Mouse (Mus musculus) inflammation-experienced regulatory T-cells, adult 6 months (primary cell): Measurements from ENCODE around the gene Fam189b. TPM values are rescaled to one million over a fixed set of nuclear protein-coding genes. Genes with fewer than 3 reads are reported as not detected.

Experiments used
- ATAC-seq: one replicate; pipeline ENCODE4 v1.8.0; 2017
- polyA plus RNA-seq, 3 experiments: library from polyadenylated mRNA; unstranded; fragments of 100-300 nt; shearing (Covaris generic); gene quantifications; one replicate each; pipeline ENCODE4 v1.2.1; 2017

Fam189b gene
- polyA plus RNA-seq, 3 experiments from 2014 or later: 132 to 223 (median 213) TPM

- ATAC-seq: peak; percentile 64
Observed at GRCm38 (mm10) chr3:89231345-89231744, 48.4 kb downstream of the Fam189b start.

- ATAC-seq: no peak
Observed at GRCm38 (mm10) chr3:89231772-89232275, 48.9 kb downstream of the Fam189b start.

- ATAC-seq: no peak
Observed at GRCm38 (mm10) chr3:89232614-89233013, 49.7 kb downstream of the Fam189b start.

GRCm38 (mm10) chr3:89233562-89234110 lies 50.7 kb downstream of the Fam189b start:
- ATAC-seq: no peak

- ATAC-seq: no peak
Observed at GRCm38 (mm10) chr3:89236516-89236915, 53.6 kb downstream of the Fam189b start.

- no peak for ATAC-seq
Observed at GRCm38 (mm10) chr3:89237682-89238081, 54.7 kb downstream of the Fam189b start.

- no peak for ATAC-seq
Observed at GRCm38 (mm10) chr3:89238494-89238893, 55.6 kb downstream of the Fam189b start.

Other genes starting within 250 kb of the Fam189b start
- 10 to 100 TPM; 22.7 to 59.3 (median 41.7) TPM for gene Ash1l, start 232.5 kb upstream of the Fam189b start, polyA plus RNA-seq
- 100 to 1,000 TPM; 104 to 154 (median 141) TPM for gene Dap3, start 232.0 kb upstream of the Fam189b start, polyA plus RNA-seq
- 10 to 100 TPM; 57.4 to 78.0 (median 68.9) TPM for gene Rusc1, start 89.8 kb upstream of the Fam189b start, polyA plus RNA-seq
- not detected for gene Gm43738, start 82.0 kb upstream of the Fam189b start, polyA plus RNA-seq
- gene Fdps, start 81.2 kb upstream of the Fam189b start, polyA plus RNA-seq: 10 to 100 TPM; 46.3 to 92.3 (median 78.1) TPM
- not detected for gene Pklr, start 47.0 kb upstream of the Fam189b start, polyA plus RNA-seq
- gene Hcn3, start 22.9 kb upstream of the Fam189b start, polyA plus RNA-seq: 1 to 10 TPM in 2 of 3 experiments, not detected in 1; 1.3 TPM
- 10 to 100 TPM; 12.5 to 29.0 (median 24.7) TPM for gene Clk2, start 18.3 kb upstream of the Fam189b start, polyA plus RNA-seq
- gene Scamp3, start 5.7 kb upstream of the Fam189b start, polyA plus RNA-seq: 100 to 1,000 TPM; 168 to 216 (median 185) TPM
- 10 to 100 TPM; 63.7 to 86.1 (median 85.1) TPM for gene Gba, start 19.8 kb downstream of the Fam189b start, polyA plus RNA-seq
- gene Thbs3, start 32.0 kb downstream of the Fam189b start, polyA plus RNA-seq: 1 to 10 TPM in 2 of 3 experiments, under 1 TPM in 1; 0.48 to 3.3 (median 2.7) TPM
- 100 to 1,000 TPM in 1 of 3 experiments, 10 to 100 TPM in 2; 77.7 to 112 (median 94.3) TPM for gene Mtx1, start 43.9 kb downstream of the Fam189b start, polyA plus RNA-seq
- gene Muc1, start 45.9 kb downstream of the Fam189b start, polyA plus RNA-seq: 1 to 10 TPM; 1.6 to 2.5 (median 1.8) TPM
- 100 to 1,000 TPM; 271 to 458 (median 303) TPM for gene Krtcap2, start 62.8 kb downstream of the Fam189b start, polyA plus RNA-seq
- gene Trim46, start 63.2 kb downstream of the Fam189b start, polyA plus RNA-seq: 1 to 10 TPM; 2.6 to 5.5 (median 3.4) TPM
- gene Dpm3, start 76.2 kb downstream of the Fam189b start, polyA plus RNA-seq: 100 to 1,000 TPM; 115 to 155 (median 137) TPM
- 100 to 1,000 TPM; 152 to 315 (median 248) TPM for gene Slc50a1, start 87.4 kb downstream of the Fam189b start, polyA plus RNA-seq
- gene Efna1, start 98.0 kb downstream of the Fam189b start, polyA plus RNA-seq: not detected
- not detected for gene Efna3, start 139.8 kb downstream of the Fam189b start, polyA plus RNA-seq
- under 1 TPM in 2 of 3 experiments, not detected in 1; 0.49 to 0.59 TPM for gene Efna4, start 154.9 kb downstream of the Fam189b start, polyA plus RNA-seq
- gene Adam15, start 166.9 kb downstream of the Fam189b start, polyA plus RNA-seq: 10 to 100 TPM in 2 of 3 experiments, 1 to 10 TPM in 1; 6.8 to 11.1 (median 10.8) TPM
- under 1 TPM in 2 of 3 experiments, not detected in 1; 0.20 to 0.54 TPM for gene Dcst2, start 178.8 kb downstream of the Fam189b start, polyA plus RNA-seq
- gene Dcst1, start 182.1 kb downstream of the Fam189b start, polyA plus RNA-seq: under 1 TPM; 0.40 to 0.88 (median 0.71) TPM
- gene Zbtb7b, start 211.6 kb downstream of the Fam189b start, polyA plus RNA-seq: 10 to 100 TPM; 11.1 to 16.2 (median 11.4) TPM
- under 1 TPM in 1 of 3 experiments, not detected in 2; 0.38 TPM for gene Lenep, start 219.7 kb downstream of the Fam189b start, polyA plus RNA-seq
- 10 to 100 TPM; 43.1 to 63.7 (median 57.5) TPM for gene Flad1, start 228.7 kb downstream of the Fam189b start, polyA plus RNA-seq
- gene Cks1b, start 235.2 kb downstream of the Fam189b start, polyA plus RNA-seq: 100 to 1,000 TPM in 1 of 3 experiments, 10 to 100 TPM in 2; 23.3 to 176 (median 34.8) TPM
- 10 to 100 TPM; 31.2 to 34.1 (median 33.7) TPM for gene Shc1, start 235.3 kb downstream of the Fam189b start, polyA plus RNA-seq
- 1 to 10 TPM; 9.0 to 9.6 (median 9.5) TPM for gene Pygo2, start 247.1 kb downstream of the Fam189b start, polyA plus RNA-seq